Mouse (Mus musculus): ENCODE measurements around the gene Pld1. TPM values are rescaled to one million over a fixed set of nuclear protein-coding genes. Genes with fewer than 3 reads are reported as not detected.

Pld1 gene
- polyA plus RNA-seq, 2 experiments, result 6.4 to 6.8 TPM

GRCm38 (mm10) chr3:27918656-27919436 lies 19.6 kb upstream of the Pld1 start:
- TF ChIP-seq POLR2A (IDR thresholded peaks at IDR 0.05; ENCODE audit: borderline replicate concordance, extremely low read depth, insufficient read depth, insufficient read length), result no peak
- 88% methylated on average over 14 of the region's 14 CpGs for WGBS
- Histone ChIP-seq H3K27ac (replicated peaks; ENCODE audit: low read depth, low read length) (no peak overlapping the region), H3K27me3 (ENCODE audit: control insufficient read depth, insufficient read depth, low read length) (no peaks in the 10 kb centered on the region), H3K4me2 (replicated peaks; ENCODE audit: low read depth, low read length, severe bottlenecking) (no peak overlapping the region), H3K36me3 (ENCODE audit: control insufficient read depth, insufficient read depth, low read length) (no peaks in the 10 kb centered on the region), H3K9me3 (ENCODE audit: control insufficient read depth, low read length) (0 out of 2 replicates have a peak, but pooled peaks cover 8% of the 10 kb centered on the region), H3K4me3 (replicated peaks; ENCODE audit: low read length) (no peak overlapping the region), H3K4me1 (ENCODE audit: control insufficient read depth, insufficient read depth, low read length) (no peaks in the 10 kb centered on the region), H3K9ac (ENCODE audit: low read depth, low read length, severe bottlenecking) (no peak overlapping the region)
- DNase-seq (ENCODE audit: low spot score) (no peak), ATAC-seq (ENCODE audit: low FRiP score, low read depth) (no peak)

- ATAC-seq (ENCODE audit: low FRiP score, low read depth) (no peak), DNase-seq (ENCODE audit: low spot score) (no peak)
- Histone ChIP-seq H3K4me2 (replicated peaks; ENCODE audit: low read depth, low read length, severe bottlenecking) (no peak overlapping the region), H3K27me3 (ENCODE audit: control insufficient read depth, insufficient read depth, low read length) (no peaks in the 10 kb centered on the region), H3K36me3 (ENCODE audit: control insufficient read depth, insufficient read depth, low read length) (no peaks in the 10 kb centered on the region), H3K9me3 (ENCODE audit: control insufficient read depth, low read length) (0 out of 2 replicates have a peak, but pooled peaks cover 8% of the 10 kb centered on the region), H3K4me1 (ENCODE audit: control insufficient read depth, insufficient read depth, low read length) (no peaks in the 10 kb centered on the region), H3K27ac (replicated peaks; ENCODE audit: low read depth, low read length) (no peak overlapping the region), H3K4me3 (replicated peaks; ENCODE audit: low read length) (no peak overlapping the region), H3K9ac (ENCODE audit: low read depth, low read length, severe bottlenecking) (no peak overlapping the region)
- 81% methylated on average over 11 of the region's 11 CpGs for WGBS
- TF ChIP-seq POLR2A (IDR thresholded peaks at IDR 0.05; ENCODE audit: borderline replicate concordance, extremely low read depth, insufficient read depth, insufficient read length), result no peak
Measured at GRCm38 (mm10) chr3:27921268-27922020, 17.1 kb upstream of the Pld1 start.

- Histone ChIP-seq H3K9me3 (ENCODE audit: control insufficient read depth, low read length) (0 out of 2 replicates have a peak, but pooled peaks cover 4% of the 10 kb centered on the region), H3K4me1 (ENCODE audit: control insufficient read depth, insufficient read depth, low read length) (no peaks in the 10 kb centered on the region), H3K27ac (replicated peaks; ENCODE audit: low read depth, low read length) (no peak overlapping the region), H3K4me3 (replicated peaks; ENCODE audit: low read length) (no peak overlapping the region), H3K9ac (ENCODE audit: low read depth, low read length, severe bottlenecking) (no peak overlapping the region), H3K36me3 (ENCODE audit: control insufficient read depth, insufficient read depth, low read length) (no peaks in the 10 kb centered on the region), H3K27me3 (ENCODE audit: control insufficient read depth, insufficient read depth, low read length) (no peaks in the 10 kb centered on the region), H3K4me2 (replicated peaks; ENCODE audit: low read depth, low read length, severe bottlenecking) (no peak overlapping the region)
- WGBS, result 48% methylated on average over 3 of the region's 3 CpGs
- no peak for TF ChIP-seq POLR2A (IDR thresholded peaks at IDR 0.05; ENCODE audit: borderline replicate concordance, extremely low read depth, insufficient read depth, insufficient read length)
- DNase-seq (ENCODE audit: low spot score), result no peak
- no peak for ATAC-seq (ENCODE audit: low FRiP score, low read depth)
Measured at GRCm38 (mm10) chr3:27924037-27924436, 14.5 kb upstream of the Pld1 start.

- H3K27me3 ChIP-seq (ENCODE audit: control insufficient read depth, insufficient read depth, low read length), result no peaks in the 10 kb centered on the region
- H3K9ac ChIP-seq (ENCODE audit: low read depth, low read length, severe bottlenecking), result no peak overlapping the region
- ATAC-seq (ENCODE audit: low FRiP score, low read depth), result no peak
- DNase-seq (ENCODE audit: low spot score), result no peak
- H3K4me2 ChIP-seq (replicated peaks; ENCODE audit: low read depth, low read length, severe bottlenecking), result no peak overlapping the region
- 85% methylated on average over 4 of the region's 4 CpGs for WGBS
- TF ChIP-seq POLR2A (IDR thresholded peaks at IDR 0.05; ENCODE audit: borderline replicate concordance, extremely low read depth, insufficient read depth, insufficient read length), result no peak
- H3K9me3 ChIP-seq (ENCODE audit: control insufficient read depth, low read length), result no peaks in the 10 kb centered on the region
- no peak overlapping the region for H3K4me3 ChIP-seq (replicated peaks; ENCODE audit: low read length)
- H3K27ac ChIP-seq (replicated peaks; ENCODE audit: low read depth, low read length), result no peak overlapping the region
- no peaks in the 10 kb centered on the region for H3K4me1 ChIP-seq (ENCODE audit: control insufficient read depth, insufficient read depth, low read length)
- no peaks in the 10 kb centered on the region for H3K36me3 ChIP-seq (ENCODE audit: control insufficient read depth, insufficient read depth, low read length)
Measured at GRCm38 (mm10) chr3:27929219-27929618, 9.3 kb upstream of the Pld1 start.

GRCm38 (mm10) chr3:27932391-27932790 lies 6.1 kb upstream of the Pld1 start:
- ATAC-seq (ENCODE audit: low FRiP score, low read depth) (no peak), DNase-seq (ENCODE audit: low spot score) (no peak)
- Histone ChIP-seq H3K4me2 (replicated peaks; ENCODE audit: low read depth, low read length, severe bottlenecking) (no peak overlapping the region), H3K36me3 (ENCODE audit: control insufficient read depth, insufficient read depth, low read length) (no peaks in the 10 kb centered on the region), H3K9ac (ENCODE audit: low read depth, low read length, severe bottlenecking) (no peak overlapping the region), H3K9me3 (ENCODE audit: control insufficient read depth, low read length) (no peaks in the 10 kb centered on the region), H3K27me3 (ENCODE audit: control insufficient read depth, insufficient read depth, low read length) (no peaks in the 10 kb centered on the region), H3K27ac (replicated peaks; ENCODE audit: low read depth, low read length) (no peak overlapping the region), H3K4me3 (replicated peaks; ENCODE audit: low read length) (no peak overlapping the region), H3K4me1 (ENCODE audit: control insufficient read depth, insufficient read depth, low read length) (no peaks in the 10 kb centered on the region; the same call in 1 of the 2 replicates)
- TF ChIP-seq POLR2A (IDR thresholded peaks at IDR 0.05; ENCODE audit: borderline replicate concordance, extremely low read depth, insufficient read depth, insufficient read length), result no peak
- WGBS, result 83% methylated on average over 5 of the region's 5 CpGs
